Mouse (Mus musculus) heart, embryonic 12.5 days (tissue): Measurements from ENCODE around the gene Gm49395. TPM values are rescaled to one million over a fixed set of nuclear protein-coding genes. Genes with fewer than 3 reads are reported as not detected.

Experiments used
- ATAC-seq: fragments of 200-750 bp; cut with Nextera tagmentation; 2 replicates; pipeline ENCODE4 v1.8.0; 2017; ENCODE audit warnings: moderate TSS enrichment, moderate library complexity; ENCODE audit not compliant: insufficient number of reproducible peaks, low FRiP score
- H3K27ac ChIP-seq: fragments of 300-500 bp; sonication (generic); 2 replicates; pipeline ENCODE4 v1.5.1; 2016; ENCODE audit warnings: mild to moderate bottlenecking, moderate library complexity; ENCODE audit not compliant: poor library complexity, severe bottlenecking
- H3K27me3 ChIP-seq: fragments of 300-500 bp; sonication (generic); replicated peaks from 2 replicates; pipeline ENCODE4 v1.6.1; 2016; ENCODE audit warnings: mild to moderate bottlenecking, moderate library complexity
- H3K36me3 ChIP-seq: fragments of 300-500 bp; sonication (generic); 2 replicates; pipeline ENCODE4 v1.6.1; 2016; ENCODE audit warnings: mild to moderate bottlenecking, moderate library complexity
- H3K4me1 ChIP-seq: fragments of 300-500 bp; sonication (generic); replicated peaks from 2 replicates; pipeline ENCODE4 v1.6.1; 2016; ENCODE audit warnings: mild to moderate bottlenecking
- H3K4me2 ChIP-seq: fragments of 300-500 bp; sonication (generic); 2 replicates; pipeline ENCODE4 v1.6.1; 2016; ENCODE audit warnings: mild to moderate bottlenecking, moderate library complexity
- H3K4me3 ChIP-seq: fragments of 300-500 bp; sonication (generic); 2 replicates; pipeline ENCODE4 v1.5.1; 2016; ENCODE audit warnings: mild to moderate bottlenecking
- H3K9ac ChIP-seq: fragments of 300-500 bp; sonication (generic); 2 replicates; pipeline ENCODE4 v1.6.1; 2016; ENCODE audit warnings: mild to moderate bottlenecking, moderate library complexity
- H3K9me3 ChIP-seq: fragments of 300-500 bp; sonication (generic); replicated peaks from 2 replicates; pipeline ENCODE4 v1.6.1; 2016; ENCODE audit warnings: mild to moderate bottlenecking, moderate library complexity
- WGBS: fragments of 180-500 bp; shearing (Covaris S2); methylation state at CpG from one replicate; pipeline ENCODE4 v1.1.7; 2016; 5-methylcytosine and 5-hydroxymethylcytosine counted together
- polyA plus RNA-seq: library from polyadenylated mRNA; unstranded; fragments of >200 nt; fragmentation: Nextera tagmentation; extraction: Ambion mirVana; gene quantifications from 2 replicates; pipeline ENCODE4 v1.2.1, GENCODE M21; 2016

The Gm49395 gene
- polyA plus RNA-seq: 8.1 and 9.2 TPM in 2 replicates

- Histone ChIP-seq H3K9ac (peak within 1 kb of the TSS; percentile 92), H3K4me3 (peak within 1 kb of the TSS; percentile 80), H3K9me3 (0 out of 2 replicates have a peak, but pooled peaks cover 4% of the 10 kb centered on the region), H3K36me3 (no peaks in the 10 kb centered on the region; the same call in 1 of the 2 replicates), H3K4me1 (peaks cover 20% of the 10 kb centered on the region), H3K27ac (peak within 1 kb of the TSS; percentile 96), H3K27me3 (no peaks in the 10 kb centered on the region), H3K4me2 (peak within 1 kb of the TSS; percentile 75)
- under 1% methylated on average over 39 of the region's 39 CpGs for WGBS
- ATAC-seq: peak; percentile 86
These were observed at the start of gene Gm49395, which contains the start of gene Itga1 for GRCm38 (mm10) chr13:115101355-115102191. Gene Gm49395, minus strand, starts transcription at chr13:115101921. Gene Itga1, minus strand, starts transcription at chr13:115101964.

DNA sequence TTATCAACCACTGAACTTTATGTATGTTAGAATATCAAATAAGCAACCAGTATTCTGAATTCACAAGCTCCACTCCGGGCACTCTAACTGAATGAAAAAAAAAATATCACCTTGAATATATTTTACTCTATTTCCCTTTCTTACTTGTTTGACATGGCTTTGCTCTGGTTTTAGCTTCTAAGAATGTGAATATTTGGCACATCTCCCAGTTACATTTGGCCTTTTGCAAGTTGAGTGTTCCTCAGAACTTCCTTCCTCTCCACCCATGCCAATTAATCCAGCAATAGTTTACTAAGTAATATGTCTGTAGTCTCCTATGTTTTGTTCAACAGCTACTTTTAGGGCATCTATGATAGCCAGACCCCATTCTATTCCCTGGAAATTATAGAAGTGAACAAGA lies 48.9 kb upstream of the Gm49395 start:
- no peak for ATAC-seq
- Histone ChIP-seq H3K4me1 (no peaks in the 10 kb centered on the region), H3K9me3 (no peaks in the 10 kb centered on the region), H3K4me2 (no peak overlapping the region), H3K27ac (no peak overlapping the region), H3K36me3 (no peaks in the 10 kb centered on the region), H3K27me3 (no peaks in the 10 kb centered on the region), H3K9ac (no peak overlapping the region), H3K4me3 (no peak overlapping the region)
- 74% methylated on average over 1 of the region's 1 CpGs for WGBS

DNA sequence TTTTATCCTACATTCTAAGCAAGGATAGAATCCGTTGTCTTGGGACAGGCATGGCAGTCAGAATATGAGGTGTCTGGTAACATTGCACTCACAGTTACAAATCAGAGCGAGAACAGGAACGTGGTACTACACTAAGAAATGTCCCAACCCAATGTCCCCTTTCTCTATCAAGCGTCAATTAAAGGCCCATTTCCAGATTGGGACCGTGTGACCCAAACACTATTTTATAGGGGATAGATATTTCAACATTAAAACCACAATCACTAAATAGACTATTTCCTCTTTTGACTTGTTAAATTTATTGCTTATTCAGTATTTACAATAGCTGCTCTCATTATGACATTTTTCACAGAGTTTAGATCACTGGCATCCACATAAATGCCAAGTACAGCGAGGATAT lies 48.1 kb upstream of the Gm49395 start:
- H3K9me3 ChIP-seq: no peaks in the 10 kb centered on the region
- 85% methylated on average over 6 of the region's 6 CpGs for WGBS
- no peak overlapping the region for H3K4me2 ChIP-seq
- no peak overlapping the region for H3K9ac ChIP-seq
- H3K36me3 ChIP-seq: no peaks in the 10 kb centered on the region
- H3K27ac ChIP-seq: no peak overlapping the region
- H3K27me3 ChIP-seq: no peaks in the 10 kb centered on the region
- H3K4me3 ChIP-seq: no peak overlapping the region
- ATAC-seq: no peak
- H3K4me1 ChIP-seq: no peaks in the 10 kb centered on the region

- Histone ChIP-seq H3K9me3 (no peaks in the 10 kb centered on the region), H3K9ac (no peak overlapping the region), H3K4me2 (no peak overlapping the region), H3K36me3 (no peaks in the 10 kb centered on the region), H3K27me3 (no peaks in the 10 kb centered on the region), H3K4me1 (no peaks in the 10 kb centered on the region), H3K4me3 (no peak overlapping the region), H3K27ac (no peak overlapping the region)
- WGBS: 85% methylated on average over 2 of the region's 2 CpGs
- ATAC-seq: no peak
These were observed 41.9 kb upstream of the Gm49395 start for GRCm38 (mm10) chr13:115143575-115143974.

- Histone ChIP-seq H3K4me2 (no peak overlapping the region), H3K9ac (no peak overlapping the region), H3K4me3 (no peak overlapping the region), H3K27me3 (no peaks in the 10 kb centered on the region), H3K27ac (no peak overlapping the region), H3K36me3 (no peaks in the 10 kb centered on the region), H3K9me3 (no peaks in the 10 kb centered on the region), H3K4me1 (no peaks in the 10 kb centered on the region)
- ATAC-seq: no peak
- 82% methylated on average over 3 of the region's 3 CpGs for WGBS
These were observed 40.3 kb upstream of the Gm49395 start for GRCm38 (mm10) chr13:115142066-115142465.

- Histone ChIP-seq H3K9me3 (no peaks in the 10 kb centered on the region), H3K4me1 (no peaks in the 10 kb centered on the region), H3K4me2 (no peak overlapping the region), H3K9ac (no peak overlapping the region), H3K4me3 (no peak overlapping the region), H3K27me3 (no peaks in the 10 kb centered on the region), H3K36me3 (no peaks in the 10 kb centered on the region), H3K27ac (no peak overlapping the region)
- ATAC-seq: no peak
- 82% methylated on average over 7 of the region's 7 CpGs for WGBS
These were observed 36.8 kb upstream of the Gm49395 start for GRCm38 (mm10) chr13:115138513-115138912.

- 0 out of 2 replicates have a peak, but pooled peaks cover 7% of the 10 kb centered on the region for H3K4me1 ChIP-seq
- no peak for ATAC-seq
- H3K27ac ChIP-seq: no peak overlapping the region
- no peak overlapping the region for H3K9ac ChIP-seq
- 76% methylated on average over 3 of the region's 3 CpGs for WGBS
- H3K36me3 ChIP-seq: no peaks in the 10 kb centered on the region
- no peak overlapping the region for H3K4me2 ChIP-seq
- H3K9me3 ChIP-seq: no peaks in the 10 kb centered on the region
- H3K4me3 ChIP-seq: no peak overlapping the region
- H3K27me3 ChIP-seq: no peaks in the 10 kb centered on the region
These were observed 35.0 kb upstream of the Gm49395 start for GRCm38 (mm10) chr13:115136761-115137160.

GRCm38 (mm10) chr13:115132435-115132834 lies 30.7 kb upstream of the Gm49395 start:
- ATAC-seq: no peak
- Histone ChIP-seq H3K36me3 (no peaks in the 10 kb centered on the region), H3K27ac (peak overlapping the region; percentile 74)

GRCm38 (mm10) chr13:115131381-115131780 lies 29.7 kb upstream of the Gm49395 start:
- 56% methylated on average over 3 of the region's 3 CpGs for whole genome bisulfite sequencing
- H3K27me3 ChIP-seq: no peaks in the 10 kb centered on the region
- H3K27ac ChIP-seq: no peak overlapping the region
- no peak overlapping the region for H3K9ac ChIP-seq
- no peak overlapping the region for H3K4me3 ChIP-seq
- H3K4me1 ChIP-seq: 0 out of 2 replicates have a peak, but pooled peaks cover 7% of the 10 kb centered on the region
- no peaks in the 10 kb centered on the region for H3K36me3 ChIP-seq
- H3K4me2 ChIP-seq: no peak overlapping the region
- no peak for ATAC-seq
- H3K9me3 ChIP-seq: no peaks in the 10 kb centered on the region

More at GRCm38 (mm10) chr13:115132435-115132834, 30.7 kb upstream of the Gm49395 start:
- WGBS: 16% methylated on average over 5 of the region's 5 CpGs
- Histone ChIP-seq H3K4me1 (0 out of 2 replicates have a peak, but pooled peaks cover 7% of the 10 kb centered on the region), H3K27me3 (no peaks in the 10 kb centered on the region), H3K9me3 (no peaks in the 10 kb centered on the region), H3K4me3 (no peak overlapping the region), H3K4me2 (no peak overlapping the region), H3K9ac (no peak overlapping the region)

- Histone ChIP-seq H3K4me3 (no peak overlapping the region), H3K27me3 (no peaks in the 10 kb centered on the region), H3K9ac (no peak overlapping the region), H3K9me3 (no peaks in the 10 kb centered on the region), H3K4me1 (0 out of 2 replicates have a peak, but pooled peaks cover 7% of the 10 kb centered on the region), H3K4me2 (no peak overlapping the region), H3K27ac (no peak overlapping the region), H3K36me3 (no peaks in the 10 kb centered on the region)
- 79% methylated on average over 2 of the region's 2 CpGs for WGBS
- no peak for ATAC-seq
These were observed 28.3 kb upstream of the Gm49395 start for GRCm38 (mm10) chr13:115130035-115130434.

DNA sequence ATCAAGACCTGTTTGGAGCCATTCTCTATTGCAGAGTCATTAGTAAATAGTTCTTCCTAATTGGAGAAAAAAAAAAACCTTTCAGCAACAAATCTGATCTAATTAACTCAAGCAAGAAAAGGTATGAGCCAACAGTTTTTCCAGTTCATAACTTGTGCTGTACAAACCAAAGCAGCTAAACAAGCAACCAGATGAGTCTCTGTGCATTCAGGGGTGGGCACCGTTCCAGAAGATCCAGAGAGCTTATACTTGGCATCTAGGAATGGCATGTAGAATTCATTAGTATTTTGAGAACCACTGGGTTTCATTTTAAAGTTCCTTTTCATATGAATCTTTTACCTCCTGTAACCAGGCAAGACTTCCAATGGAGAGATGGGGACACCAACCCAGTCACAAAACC lies 26.1 kb upstream of the Gm49395 start:
- Histone ChIP-seq H3K4me2 (no peak overlapping the region), H3K36me3 (no peaks in the 10 kb centered on the region), H3K27me3 (no peaks in the 10 kb centered on the region), H3K27ac (no peak overlapping the region), H3K9ac (no peak overlapping the region), H3K4me1 (0 out of 2 replicates have a peak, but pooled peaks cover 11% of the 10 kb centered on the region), H3K4me3 (no peak overlapping the region), H3K9me3 (no peaks in the 10 kb centered on the region)
- no peak for ATAC-seq
- WGBS: 74% methylated on average over 1 of the region's 1 CpGs
